Mouse (Mus musculus): ENCODE measurements around the gene Bace2.

Bace2 gene

GRCm38 (mm10) chr16:97467472-97467871 lies 110.9 kb downstream of the Bace2 start:
- DNase-seq (ENCODE audit: low spot score in 2 of 2) = no peak

- DNase-seq (ENCODE audit: low spot score in 2 of 2) = no peak
Measured at GRCm38 (mm10) chr16:97467993-97468791, 111.7 kb downstream of the Bace2 start.

- no peak for DNase-seq (ENCODE audit: low spot score in 2 of 2)
Measured at GRCm38 (mm10) chr16:97474671-97475070, 118.1 kb downstream of the Bace2 start.

GRCm38 (mm10) chr16:97475581-97475980 lies 119.0 kb downstream of the Bace2 start:
- DNase-seq (ENCODE audit: low spot score in 2 of 2) = no peak

- DNase-seq (ENCODE audit: low spot score in 2 of 2) = no peak
Measured at GRCm38 (mm10) chr16:97476524-97476923, 120.0 kb downstream of the Bace2 start.

- DNase-seq (ENCODE audit: low spot score in 2 of 2) = no peak
Measured at GRCm38 (mm10) chr16:97478655-97479054, 122.1 kb downstream of the Bace2 start.

- DNase-seq (ENCODE audit: low spot score in 2 of 2) = no peak
Measured at GRCm38 (mm10) chr16:97492369-97492768, 135.8 kb downstream of the Bace2 start.

Data from frontal cortex, postnatal 36 days (tissue).